Mouse (Mus musculus) neutrophil, adult 65 days (primary cell): Measurements from ENCODE around the gene Arhgef11. TPM values are rescaled to one million over a fixed set of nuclear protein-coding genes. Genes with fewer than 3 reads are reported as not detected.

Experiments used
- total RNA-seq: library from RNA; stranded (reverse); gene quantifications from 2 replicates; pipeline ENCODE4 v1.2.4, GENCODE M21; 2023

The Arhgef11 gene
- 23.5 and 27.2 TPM in 2 replicates for total RNA-seq

GRCm38 (mm10) chr3:87616957-87617810, at the start of gene Arhgef11:
Arhgef11 (plus strand) TSS chr3:87617559.

GRCm38 (mm10) chr3:87748431-87748830, 131.1 kb downstream of the Arhgef11 start, which contains the start of gene Lrrc71:
Lrrc71 (minus strand) TSS chr3:87748625.

Other genes with a start within 250 kb of the Arhgef11 start
- gene Fcrl1, start 241.2 kb upstream of the Arhgef11 start, total RNA-seq: 24.5 and 26.2 TPM in 2 replicates
- gene Fcrl5, start 181.8 kb upstream of the Arhgef11 start, total RNA-seq: not detected in 2 replicates
- gene Etv3, start 92.2 kb upstream of the Arhgef11 start, total RNA-seq: 21.7 and 27.3 TPM in 2 replicates
- gene Lrrc71, start 131.1 kb downstream of the Arhgef11 start, total RNA-seq: 0.27 and 3.5 TPM in 2 replicates
- not detected in 2 replicates for gene Ntrk1, start 177.6 kb downstream of the Arhgef11 start, total RNA-seq
- gene Insrr, start 179.4 kb downstream of the Arhgef11 start, total RNA-seq: not detected in 2 replicates
- gene Pear1, start 206.7 kb downstream of the Arhgef11 start, total RNA-seq: 0.34 and 1.5 TPM in 2 replicates
- gene Sh2d2a, start 229.2 kb downstream of the Arhgef11 start, total RNA-seq: 0.88 and 1.2 TPM in 2 replicates